Mouse (Mus musculus) myocyte (in vitro differentiated cells): ENCODE data around the gene Ticam1.

ENCODE experiments used
- CEBPB ChIP-seq: IDR thresholded peaks from 2 replicates; pipeline ENCODE4 v1.6.1; 2011; ENCODE audit warnings: mild to moderate bottlenecking, moderate library complexity; ENCODE audit not compliant: poor library complexity, insufficient read depth, severe bottlenecking
- E2F4 ChIP-seq: IDR thresholded peaks from one replicate; pipeline ENCODE4 v1.6.1; 2011; ENCODE audit warnings: mild to moderate bottlenecking, control low read depth, moderate library complexity; ENCODE audit not compliant: insufficient read depth
- MAX ChIP-seq: IDR thresholded peaks from one replicate; pipeline ENCODE4 v1.6.1; 2011; ENCODE audit warnings: low read depth, mild to moderate bottlenecking, control low read depth
- MYOD1 ChIP-seq, 3 experiments: IDR thresholded peaks; one replicate each; pipeline ENCODE4 v1.6.1; 2011; ENCODE audit warnings: control low read depth in 2 of 3, low read depth in 2 of 3, mild to moderate bottlenecking in 2 of 3, moderate library complexity in 1 of 3; ENCODE audit not compliant: insufficient read length in 2 of 3, control insufficient read depth in 1 of 3
- MYOG ChIP-seq, 3 experiments: IDR thresholded peaks; one replicate each; pipeline ENCODE4 v1.6.1; 2011; ENCODE audit warnings: control low read depth in 2 of 3, low read depth in 2 of 3, mild to moderate bottlenecking in 2 of 3; ENCODE audit not compliant: insufficient read length in 2 of 3, control insufficient read depth in 1 of 3, insufficient read depth in 1 of 3
- POLR2A ChIP-seq: IDR thresholded peaks from one replicate; pipeline ENCODE4 v1.6.1; 2011; ENCODE audit warnings: low read depth, mild to moderate bottlenecking, control low read depth, moderate library complexity; ENCODE audit not compliant: insufficient read length
- POLR2AphosphoS2 ChIP-seq: IDR thresholded peaks from one replicate; pipeline ENCODE4 v1.6.1; 2011; ENCODE audit warnings: low read depth, control low read depth; ENCODE audit not compliant: insufficient read length
- REST ChIP-seq: IDR thresholded peaks from one replicate; pipeline ENCODE4 v1.6.1; 2011; ENCODE audit warnings: mild to moderate bottlenecking, control low read depth, moderate library complexity; ENCODE audit not compliant: insufficient read depth, insufficient read length
- SRF ChIP-seq: IDR thresholded peaks from one replicate; pipeline ENCODE4 v1.6.1; 2011; ENCODE audit warnings: low read depth; ENCODE audit not compliant: control insufficient read depth, insufficient read length
- TCF12 ChIP-seq: IDR thresholded peaks from one replicate; pipeline ENCODE4 v1.6.1; 2011; ENCODE audit warnings: mild to moderate bottlenecking, control low read depth; ENCODE audit not compliant: poor library complexity, insufficient read depth, severe bottlenecking
- USF1 ChIP-seq: IDR thresholded peaks from one replicate; pipeline ENCODE4 v1.6.1; 2011; ENCODE audit warnings: low read depth, mild to moderate bottlenecking, control low read depth, moderate library complexity

DNA sequence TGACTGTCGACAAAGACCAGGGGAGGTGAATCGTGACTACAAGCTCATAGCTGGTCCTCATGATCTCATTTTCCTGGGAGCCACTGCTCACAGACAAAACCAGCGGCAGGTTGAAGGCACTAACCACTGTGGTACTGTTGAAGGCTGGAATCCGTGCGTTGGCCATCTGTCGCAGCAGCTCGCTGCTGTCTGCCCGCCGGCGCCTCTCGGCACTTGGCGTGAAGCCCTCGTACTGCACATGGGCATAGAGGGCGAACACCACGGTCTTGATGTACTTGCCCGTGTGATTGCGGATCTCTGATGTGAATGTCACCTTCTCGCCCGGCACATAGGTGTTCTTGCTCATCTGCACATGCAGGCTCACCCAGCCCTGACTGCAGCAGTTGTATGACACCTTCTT lies 17.7 kb upstream of the Ticam1 start:
- TF ChIP-seq USF1 (no peak), POLR2A (no peak), SRF (no peak), POLR2AphosphoS2 (no peak), MAX (no peak), MYOG (IDR thresholded peaks at IDR 0.05; ENCODE audit: control insufficient read depth in 1 of 3, insufficient read depth in 1 of 3, insufficient read length in 2 of 3, low read depth in 2 of 3) (no peak), E2F4 (no peak), REST (no peak), TCF12 (no peak), CEBPB (no peak), MYOD1 (IDR thresholded peaks at IDR 0.05; ENCODE audit: control insufficient read depth in 1 of 3, insufficient read length in 2 of 3, low read depth in 2 of 3) (no peak)
